Mouse (Mus musculus): Measurements from ENCODE around the gene Gal3st2b. TPM values are rescaled to one million over a fixed set of nuclear protein-coding genes. Genes with fewer than 3 reads are reported as not detected.
"Not testable (repeated sequence)": the region's sequence is repeated elsewhere in the genome, so short reads cannot be mapped to it uniquely, and the experiment has no call there.

Gene Gal3st2b
- 0.06 and 0.27 TPM in 2 replicates for polyA plus RNA-seq (2015; fragmentation: Nextera tagmentation; extraction: Ambion mirVana)

DNA sequence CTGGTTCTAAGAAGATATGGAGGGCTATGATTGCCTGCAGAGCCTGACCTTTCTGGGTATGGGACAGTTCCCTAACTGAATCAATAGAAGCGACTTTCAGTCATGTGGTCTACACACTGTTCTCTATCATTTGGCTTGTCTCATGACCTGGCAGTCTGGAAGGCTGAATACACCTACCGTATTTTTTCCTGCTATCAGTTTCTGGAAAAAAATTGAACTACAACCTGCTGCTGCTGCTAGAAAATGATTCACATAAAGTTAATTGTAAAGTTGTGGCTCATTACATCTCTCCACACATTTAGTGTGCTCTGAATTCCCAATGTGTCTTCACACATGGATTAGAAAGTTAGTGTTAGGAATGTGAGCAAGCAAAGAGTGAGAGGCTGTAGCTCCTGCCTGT is at the start of gene Gal3st2b:
Gene Gal3st2b, plus strand, starts transcription at position 301 of the 400 bp plus-strand sequence.
- H3K9me3 ChIP-seq (ENCODE audit: control insufficient read depth, low read length); H3K4me2 ChIP-seq (ENCODE audit: low read depth, low read length); H3K27me3 ChIP-seq (replicated peaks; ENCODE audit: control insufficient read depth, insufficient read depth, low read length); H3K36me3 ChIP-seq (ENCODE audit: control insufficient read depth, insufficient read depth, low read length); H3K27ac ChIP-seq (ENCODE audit: low read length); H3K4me3 ChIP-seq (ENCODE audit: low read length); H3K9ac ChIP-seq (ENCODE audit: low read depth, low read length); ATAC-seq; H3K4me1 ChIP-seq (ENCODE audit: control insufficient read depth, insufficient read depth, low read length): not testable (repeated sequence)
- 76% methylated on average over 2 of the region's 2 CpGs for WGBS

- 44% methylated on average over 1 of the region's 1 CpGs for WGBS
- not testable (repeated sequence) for ATAC-seq; H3K9me3 ChIP-seq (ENCODE audit: control insufficient read depth, low read length); H3K27ac ChIP-seq (ENCODE audit: low read length); H3K9ac ChIP-seq (ENCODE audit: low read depth, low read length); H3K36me3 ChIP-seq (ENCODE audit: control insufficient read depth, insufficient read depth, low read length); H3K4me3 ChIP-seq (ENCODE audit: low read length); H3K4me2 ChIP-seq (ENCODE audit: low read depth, low read length); H3K4me1 ChIP-seq (ENCODE audit: control insufficient read depth, insufficient read depth, low read length); H3K27me3 ChIP-seq (replicated peaks; ENCODE audit: control insufficient read depth, insufficient read depth, low read length)
Observed at GRCm38 (mm10) chr1:93871594-93872105, 46.5 kb upstream of the Gal3st2b start.

DNA sequence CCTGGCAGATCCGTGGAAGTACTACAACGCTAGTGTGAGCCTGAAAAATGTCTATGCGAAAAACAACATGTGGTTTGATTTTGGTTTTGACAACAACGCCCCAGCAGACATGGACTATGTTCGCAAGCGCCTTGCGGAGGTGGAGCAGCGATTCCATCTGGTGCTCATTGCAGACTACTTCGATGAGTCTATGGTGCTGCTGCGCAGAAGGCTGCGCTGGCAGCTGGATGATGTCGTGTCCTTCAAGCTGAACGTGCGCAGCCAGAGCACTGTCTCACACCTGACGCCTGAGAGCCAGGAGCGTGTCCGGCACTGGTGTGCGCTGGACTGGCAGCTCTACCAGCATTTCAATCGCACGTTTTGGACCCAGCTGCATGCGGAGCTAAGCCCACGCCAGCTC is 43.7 kb upstream of the Gal3st2b start:
- not testable (repeated sequence) for ATAC-seq; H3K4me3 ChIP-seq (ENCODE audit: low read length); H3K27me3 ChIP-seq (replicated peaks; ENCODE audit: control insufficient read depth, insufficient read depth, low read length); H3K4me1 ChIP-seq (ENCODE audit: control insufficient read depth, insufficient read depth, low read length); H3K27ac ChIP-seq (ENCODE audit: low read length); H3K9ac ChIP-seq (ENCODE audit: low read depth, low read length); H3K36me3 ChIP-seq (ENCODE audit: control insufficient read depth, insufficient read depth, low read length); H3K9me3 ChIP-seq (ENCODE audit: control insufficient read depth, low read length); H3K4me2 ChIP-seq (ENCODE audit: low read depth, low read length)
- WGBS: 89% methylated on average over 11 of the region's 22 CpGs

DNA sequence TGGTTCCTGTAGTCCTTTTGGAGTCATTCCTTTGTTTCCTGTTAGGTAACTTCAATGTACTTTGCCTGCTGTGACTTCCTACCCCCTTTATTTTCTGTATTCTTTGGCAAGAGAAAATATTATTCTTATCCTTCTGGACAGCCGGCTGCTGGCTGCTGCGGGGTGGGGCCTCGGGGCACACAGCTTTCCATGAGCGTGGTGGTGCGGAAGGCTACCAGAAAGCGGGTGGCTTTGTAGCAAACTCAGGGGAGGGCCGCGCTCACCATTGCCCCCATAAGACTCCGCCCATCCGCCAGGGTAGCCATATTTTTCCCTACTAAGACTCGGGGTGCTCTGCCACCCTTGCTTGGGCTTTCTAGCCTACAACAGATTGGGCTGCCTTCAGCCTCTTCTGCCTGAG is 36.3 kb upstream of the Gal3st2b start:
- not testable (repeated sequence) for H3K4me2 ChIP-seq (ENCODE audit: low read depth, low read length); H3K9ac ChIP-seq (ENCODE audit: low read depth, low read length); H3K27me3 ChIP-seq (replicated peaks; ENCODE audit: control insufficient read depth, insufficient read depth, low read length); H3K4me1 ChIP-seq (ENCODE audit: control insufficient read depth, insufficient read depth, low read length); H3K27ac ChIP-seq (ENCODE audit: low read length); H3K9me3 ChIP-seq (ENCODE audit: control insufficient read depth, low read length); H3K4me3 ChIP-seq (ENCODE audit: low read length); H3K36me3 ChIP-seq (ENCODE audit: control insufficient read depth, insufficient read depth, low read length)
- whole genome bisulfite sequencing: no CpG with 5 or more reads among the region's 11 CpGs
- peak; percentile 70 for ATAC-seq

DNA sequence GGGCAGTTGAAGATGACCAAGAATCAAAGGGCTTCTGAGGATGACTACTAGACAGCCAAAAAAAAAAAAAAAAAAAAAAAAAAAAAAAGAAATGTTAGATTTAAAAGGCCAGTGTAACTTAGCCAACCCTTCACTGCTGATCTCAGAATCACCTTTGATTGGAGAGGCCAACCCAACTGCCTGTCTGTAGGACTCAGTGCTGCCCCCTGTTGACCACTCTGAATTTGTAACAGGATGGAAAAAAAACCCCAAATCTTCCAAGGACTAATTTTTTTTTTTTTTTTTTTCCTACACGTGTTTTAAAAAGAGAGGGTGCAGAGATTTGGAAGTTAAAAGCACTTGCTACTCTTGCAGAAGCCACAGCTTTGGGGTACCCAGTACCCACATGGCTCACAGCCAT is 27.2 kb upstream of the Gal3st2b start:
- not testable (repeated sequence) for H3K27me3 ChIP-seq (replicated peaks; ENCODE audit: control insufficient read depth, insufficient read depth, low read length); H3K4me2 ChIP-seq (ENCODE audit: low read depth, low read length); H3K4me1 ChIP-seq (ENCODE audit: control insufficient read depth, insufficient read depth, low read length); H3K9ac ChIP-seq (ENCODE audit: low read depth, low read length); H3K36me3 ChIP-seq (ENCODE audit: control insufficient read depth, insufficient read depth, low read length); H3K27ac ChIP-seq (ENCODE audit: low read length); ATAC-seq; H3K9me3 ChIP-seq (ENCODE audit: control insufficient read depth, low read length); H3K4me3 ChIP-seq (ENCODE audit: low read length)
- WGBS: 67% methylated on average over 1 of the region's 1 CpGs

DNA sequence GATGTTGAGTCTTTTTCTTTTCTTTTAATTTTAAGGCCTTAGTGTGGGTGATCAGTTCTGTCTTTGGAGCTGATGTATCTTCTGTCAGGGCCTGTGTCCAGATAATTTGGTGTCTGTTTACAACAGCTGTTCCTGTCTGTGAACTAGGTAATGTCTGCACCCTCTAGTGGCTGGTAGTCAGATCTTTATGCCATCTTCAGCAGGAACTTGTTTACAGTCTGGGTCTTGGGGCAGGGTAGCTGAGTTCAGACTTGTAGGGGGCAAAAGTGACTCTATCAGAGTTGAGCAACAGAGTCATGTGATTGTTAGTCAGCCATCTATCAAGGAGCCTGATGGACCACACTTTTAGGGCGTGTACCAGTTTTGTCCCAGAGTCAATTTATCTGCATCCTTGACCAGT is 20.7 kb upstream of the Gal3st2b start:
- H3K27me3 ChIP-seq (replicated peaks; ENCODE audit: control insufficient read depth, insufficient read depth, low read length); H3K4me2 ChIP-seq (ENCODE audit: low read depth, low read length); H3K36me3 ChIP-seq (ENCODE audit: control insufficient read depth, insufficient read depth, low read length); H3K4me3 ChIP-seq (ENCODE audit: low read length); H3K9me3 ChIP-seq (ENCODE audit: control insufficient read depth, low read length); H3K4me1 ChIP-seq (ENCODE audit: control insufficient read depth, insufficient read depth, low read length); H3K9ac ChIP-seq (ENCODE audit: low read depth, low read length); H3K27ac ChIP-seq (ENCODE audit: low read length): not testable (repeated sequence)
- peak; percentile 71 for ATAC-seq
- WGBS: no CpG with 5 or more reads among the region's 1 CpGs

DNA sequence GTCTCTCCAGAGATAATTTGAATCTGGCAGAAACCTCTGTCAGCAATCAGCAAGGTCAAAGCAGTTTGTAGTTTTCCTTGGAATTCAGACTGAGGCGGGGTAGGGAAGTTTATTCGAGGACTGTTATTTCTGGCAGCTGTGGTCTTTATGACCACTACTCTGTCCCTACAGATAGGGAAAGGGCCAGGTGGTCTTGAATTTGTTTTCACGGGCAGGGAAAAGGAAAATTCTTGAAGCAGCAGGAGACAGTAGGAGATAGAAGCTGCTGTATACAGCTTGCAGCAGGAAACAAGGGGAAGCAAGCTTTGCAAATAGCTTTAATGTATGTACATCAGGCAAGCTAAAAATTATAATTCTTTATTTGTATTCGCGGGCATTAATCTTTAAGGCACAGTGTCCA is 16.8 kb upstream of the Gal3st2b start:
- H3K4me1 ChIP-seq (ENCODE audit: control insufficient read depth, insufficient read depth, low read length); H3K4me2 ChIP-seq (ENCODE audit: low read depth, low read length); H3K4me3 ChIP-seq (ENCODE audit: low read length); H3K9ac ChIP-seq (ENCODE audit: low read depth, low read length); H3K27ac ChIP-seq (ENCODE audit: low read length); H3K9me3 ChIP-seq (ENCODE audit: control insufficient read depth, low read length); H3K36me3 ChIP-seq (ENCODE audit: control insufficient read depth, insufficient read depth, low read length); ATAC-seq; H3K27me3 ChIP-seq (replicated peaks; ENCODE audit: control insufficient read depth, insufficient read depth, low read length): not testable (repeated sequence)
- 15% methylated on average over 3 of the region's 5 CpGs for WGBS

DNA sequence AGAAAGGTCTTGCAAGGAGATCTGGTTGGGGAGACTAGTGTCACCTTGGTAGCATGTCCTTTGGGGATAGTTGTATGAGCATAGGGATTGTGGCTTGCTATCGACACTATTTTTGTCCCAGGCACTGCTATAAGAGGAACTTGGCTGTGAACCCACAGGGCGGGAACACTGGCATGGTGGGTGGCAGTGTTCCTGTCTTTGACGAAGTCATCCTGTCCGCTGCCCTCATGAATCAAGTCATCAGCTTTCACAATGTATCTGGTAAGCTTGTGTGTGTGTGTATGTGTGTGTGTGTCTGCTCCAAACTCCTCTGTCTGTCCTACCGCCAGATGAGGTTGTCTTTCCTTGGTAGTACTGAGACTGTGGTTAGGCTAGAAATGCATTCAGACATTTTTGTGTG is 11.4 kb upstream of the Gal3st2b start:
- not testable (repeated sequence) for ATAC-seq; H3K27ac ChIP-seq (ENCODE audit: low read length)
- WGBS: 85% methylated on average over 2 of the region's 5 CpGs

GRCm38 (mm10) chr1:93908977-93909586 is 9.0 kb upstream of the Gal3st2b start:
- not testable (repeated sequence) for H3K4me3 ChIP-seq (ENCODE audit: low read length); H3K9me3 ChIP-seq (ENCODE audit: control insufficient read depth, low read length); H3K27me3 ChIP-seq (replicated peaks; ENCODE audit: control insufficient read depth, insufficient read depth, low read length); H3K4me1 ChIP-seq (ENCODE audit: control insufficient read depth, insufficient read depth, low read length); H3K27ac ChIP-seq (ENCODE audit: low read length); H3K9ac ChIP-seq (ENCODE audit: low read depth, low read length); H3K4me2 ChIP-seq (ENCODE audit: low read depth, low read length); H3K36me3 ChIP-seq (ENCODE audit: control insufficient read depth, insufficient read depth, low read length)
- no CpG with 5 or more reads among the region's 11 CpGs for WGBS
- peak; percentile 57 for ATAC-seq

More for the DNA sequence above, 11.4 kb upstream of the Gal3st2b start:
- not testable (repeated sequence) for H3K4me1 ChIP-seq (ENCODE audit: control insufficient read depth, insufficient read depth, low read length); H3K4me2 ChIP-seq (ENCODE audit: low read depth, low read length); H3K4me3 ChIP-seq (ENCODE audit: low read length); H3K9ac ChIP-seq (ENCODE audit: low read depth, low read length); H3K9me3 ChIP-seq (ENCODE audit: control insufficient read depth, low read length); H3K27me3 ChIP-seq (replicated peaks; ENCODE audit: control insufficient read depth, insufficient read depth, low read length); H3K36me3 ChIP-seq (ENCODE audit: control insufficient read depth, insufficient read depth, low read length)

GRCm38 (mm10) chr1:93911877-93912276 is 6.2 kb upstream of the Gal3st2b start:
- no CpG with 5 or more reads among the region's 2 CpGs for WGBS
- not testable (repeated sequence) for H3K9ac ChIP-seq (ENCODE audit: low read depth, low read length); H3K4me1 ChIP-seq (ENCODE audit: control insufficient read depth, insufficient read depth, low read length); H3K27me3 ChIP-seq (replicated peaks; ENCODE audit: control insufficient read depth, insufficient read depth, low read length); H3K27ac ChIP-seq (ENCODE audit: low read length); H3K36me3 ChIP-seq (ENCODE audit: control insufficient read depth, insufficient read depth, low read length); H3K9me3 ChIP-seq (ENCODE audit: control insufficient read depth, low read length); H3K4me2 ChIP-seq (ENCODE audit: low read depth, low read length); H3K4me3 ChIP-seq (ENCODE audit: low read length)
- peak; percentile 66; the same call in 1 of the 2 replicates for ATAC-seq

Measured in intestine, embryonic 16.5 days (tissue).